Mouse (Mus musculus) layer of hippocampus, adult 9-11 months (tissue): ENCODE results near the gene Iqcj.

Source experiments
- DNase-seq: peaks from one replicate; pipeline ENCODE4 v3.0.0; 2022

Gene Iqcj

DNA sequence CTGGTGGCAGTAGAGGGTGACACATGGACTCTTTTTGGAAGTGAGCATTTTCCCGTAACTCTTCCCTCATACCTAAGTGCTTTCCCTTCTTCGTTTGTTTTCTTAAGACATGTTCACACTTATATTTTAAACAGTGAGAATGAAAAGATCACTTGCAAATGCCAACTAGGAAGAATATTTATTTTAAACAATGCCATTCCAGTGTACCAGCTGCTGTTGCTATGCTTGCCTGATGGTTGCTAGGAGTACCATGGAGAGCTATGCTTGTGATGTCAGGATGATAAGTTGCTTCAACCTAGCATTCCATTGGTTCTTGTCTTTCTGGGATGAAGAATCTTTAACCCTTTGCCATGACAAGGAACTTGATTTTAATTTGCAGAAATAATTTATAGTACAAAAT lies 193.0 kb downstream of the Iqcj start:
- DNase-seq, result peak; percentile 48

GRCm38 (mm10) chr3:68092108-68092507 lies 200.1 kb downstream of the Iqcj start:
- DNase-seq, result no peak

DNA sequence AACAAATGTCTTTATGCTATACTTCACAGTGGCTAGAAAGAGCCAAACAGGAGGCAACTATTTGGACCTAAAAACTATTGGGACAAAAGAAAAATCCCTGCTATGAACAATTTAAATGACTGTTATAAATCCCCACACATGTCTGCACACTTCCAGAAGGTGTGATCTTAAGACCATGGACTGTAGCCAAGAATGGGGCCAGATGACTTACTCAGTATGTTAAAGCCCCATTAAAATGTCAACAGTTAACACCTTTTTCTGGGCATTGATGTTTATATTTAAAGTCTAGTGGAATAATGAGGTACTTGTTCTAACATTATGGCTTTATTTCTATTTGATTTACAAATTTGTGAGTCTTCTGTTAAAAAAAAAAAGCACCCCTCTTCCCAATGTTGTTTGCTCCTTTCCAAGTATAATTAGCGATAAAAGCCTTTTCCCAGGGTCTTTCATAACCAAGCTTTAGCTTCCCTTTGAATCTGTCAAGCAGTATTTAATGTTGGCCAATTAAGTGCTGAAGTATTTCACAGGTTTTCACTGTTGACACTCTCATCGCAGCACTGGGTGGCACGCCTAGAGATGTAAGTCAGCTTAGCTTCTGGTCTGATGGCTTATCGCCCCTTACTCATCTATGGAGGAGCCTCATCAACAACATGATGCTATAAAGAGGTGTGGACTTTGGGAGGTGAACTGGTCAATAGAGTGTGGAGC lies 204.9 kb downstream of the Iqcj start:
- DNase-seq, result no peak

- peak; percentile 11 for DNase-seq
These were observed 207.5 kb downstream of the Iqcj start for GRCm38 (mm10) chr3:68099561-68099960.

DNA sequence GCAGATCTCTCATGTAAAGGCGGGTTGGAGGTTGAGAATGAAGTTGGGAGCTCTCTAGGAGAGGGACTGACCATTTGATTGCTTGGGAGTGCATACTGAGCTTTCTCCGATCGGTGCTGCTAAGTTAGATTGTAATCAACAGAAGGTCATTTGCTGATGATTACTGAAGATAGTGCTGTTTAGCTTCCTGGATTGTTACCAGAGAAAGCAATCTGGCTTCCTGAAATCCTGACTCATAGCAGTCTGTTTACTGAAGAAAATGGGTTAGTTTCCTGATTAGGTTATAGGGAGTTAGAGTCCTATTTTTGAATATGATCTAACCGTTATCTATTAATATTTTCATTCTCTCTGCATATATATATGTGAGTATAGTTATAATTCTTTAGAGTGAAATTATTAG lies 209.3 kb downstream of the Iqcj start:
- peak; percentile 56 for DNase-seq

GRCm38 (mm10) chr3:68105081-68105685 lies 213.2 kb downstream of the Iqcj start:
- DNase-seq, result no peak
